Mouse (Mus musculus) liver, adult 2 months (tissue): ENCODE results near the gene Rrp7a.
A peak's percentile ranks its signal among the peaks of the same experiment; 100 is the strongest.

Experiments
- CTCF ChIP-seq: fragments of 200-500 bp; IDR thresholded peaks from 2 replicates; pipeline ENCODE4 v1.5.1; 2011; ENCODE audit warnings: low read depth, low read length, control low read depth
- POLR2A ChIP-seq: fragments of 200-500 bp; IDR thresholded peaks from 2 replicates; pipeline ENCODE4 v1.6.1; 2011; ENCODE audit warnings: low read length, control low read depth; ENCODE audit not compliant: insufficient read depth; ENCODE audit errors: extremely low read depth

GRCm38 (mm10) chr15:83118360-83118759, 4.2 kb downstream of the Rrp7a start:
- TF ChIP-seq CTCF (peak; percentile 63), POLR2A (no peak)
